Mouse (Mus musculus) MEL (cell line): ENCODE measurements around the gene Slc25a21. TPM values are rescaled to one million over a fixed set of nuclear protein-coding genes. Genes with fewer than 3 reads are reported as not detected.

Experiments
- DNase-seq: peaks from one replicate; pipeline ENCODE4 v3.0.0; 2011; ENCODE audit warnings: low read depth, low spot score
- H3K27ac ChIP-seq: 2 replicates; pipeline ENCODE4 v1.5.1; 2012; ENCODE audit warnings: low read depth, mild to moderate bottlenecking, control low read depth, low read length, moderate library complexity; ENCODE audit not compliant: control insufficient read depth
- H3K27me3 ChIP-seq, 2 experiments: fragments of 150-350 bp in 1 of 2; sonication (generic) in 1 of 2; 2 replicates each; pipeline ENCODE4 v1.6.1; 2012; ENCODE audit warnings: low read length in 2 of 2, mild to moderate bottlenecking in 2 of 2, improper control_type of control experiment in 1 of 2, moderate library complexity in 1 of 2; ENCODE audit not compliant: insufficient read depth in 2 of 2, control insufficient read depth in 1 of 2
- H3K36me3 ChIP-seq, 2 experiments: 2 replicates each; pipeline ENCODE4 v1.6.1; 2012 to 2014; ENCODE audit warnings: low read length in 2 of 2, improper control_type of control experiment in 1 of 2, inconsistent platforms in 1 of 2, mild to moderate bottlenecking in 1 of 2; ENCODE audit not compliant: insufficient read depth in 2 of 2, control insufficient read depth in 1 of 2
- H3K4me1 ChIP-seq, 2 experiments: fragments of 150-350 bp in 1 of 2; sonication (generic) in 1 of 2; 2 replicates each; pipeline ENCODE4 v1.6.1; 2012; ENCODE audit warnings: low read length in 2 of 2, improper control_type of control experiment in 1 of 2, mild to moderate bottlenecking in 1 of 2; ENCODE audit not compliant: insufficient read depth in 2 of 2, control insufficient read depth in 1 of 2
- H3K4me3 ChIP-seq, 2 experiments: fragments of 150-350 bp in 1 of 2; sonication (generic) in 1 of 2; 2 replicates each; pipeline ENCODE4 v1.5.1; 2012; ENCODE audit warnings: low read depth in 2 of 2, low read length in 2 of 2, mild to moderate bottlenecking in 2 of 2, moderate library complexity in 2 of 2, control low read depth in 1 of 2, improper control_type of control experiment in 1 of 2; ENCODE audit not compliant: control insufficient read depth in 1 of 2, insufficient read depth in 1 of 2
- H3K79me2 ChIP-seq: 2 replicates; pipeline ENCODE4 v1.6.1; 2012; ENCODE audit warnings: mild to moderate bottlenecking, low read length, moderate library complexity; ENCODE audit not compliant: control insufficient read depth, poor library complexity, insufficient read depth
- H3K9ac ChIP-seq: 2 replicates; pipeline ENCODE4 v1.6.1; 2012; ENCODE audit warnings: low read depth, mild to moderate bottlenecking, control low read depth, low read length, moderate library complexity; ENCODE audit not compliant: control insufficient read depth, poor library complexity, severe bottlenecking
- H3K9me3 ChIP-seq: fragments of 150-350 bp; sonication (generic); replicated peaks from 2 replicates; pipeline ENCODE4 v1.6.1; 2012; ENCODE audit warnings: mild to moderate bottlenecking, low read length, improper control_type of control experiment, moderate library complexity; ENCODE audit not compliant: insufficient read depth
- CHD1 ChIP-seq: IDR thresholded peaks from 2 replicates; pipeline ENCODE4 v1.6.1; 2012; ENCODE audit warnings: low read depth, mild to moderate bottlenecking, inconsistent platforms, low read length, improper control_type of control experiment
- CTCF ChIP-seq, 3 experiments: IDR thresholded peaks in 2 of 3; conservative IDR thresholded peaks in 1 of 3; 2 replicates each; pipeline ENCODE4 v1.5.1; 2011 to 2012; ENCODE audit warnings: low read length in 3 of 3, low read depth in 2 of 3, mild to moderate bottlenecking in 2 of 3, improper control_type of control experiment in 1 of 3, inconsistent platforms in 1 of 3, mixed read lengths in 1 of 3, moderate library complexity in 1 of 3; ENCODE audit not compliant: control insufficient read depth in 1 of 3, insufficient read depth in 1 of 3, poor library complexity in 1 of 3, severe bottlenecking in 1 of 3
- E2F4 ChIP-seq: IDR thresholded peaks from 2 replicates; pipeline ENCODE4 v1.6.1; 2011; ENCODE audit warnings: low read depth, low read length, improper control_type of control experiment, borderline replicate concordance
- ELF1 ChIP-seq: IDR thresholded peaks from 2 replicates; pipeline ENCODE4 v1.6.1; 2014; ENCODE audit warnings: low read depth, mild to moderate bottlenecking, inconsistent platforms, low read length, improper control_type of control experiment, moderate library complexity
- ETS1 ChIP-seq: IDR thresholded peaks from 2 replicates; pipeline ENCODE4 v1.6.1; 2012; ENCODE audit warnings: low read depth, mild to moderate bottlenecking, inconsistent platforms, low read length, improper control_type of control experiment, moderate library complexity
- GABPA ChIP-seq: IDR thresholded peaks from 2 replicates; pipeline ENCODE4 v1.6.1; 2012; ENCODE audit warnings: low read depth, mild to moderate bottlenecking, inconsistent platforms, low read length, improper control_type of control experiment, moderate library complexity
- GATA1 ChIP-seq: IDR thresholded peaks from 2 replicates; pipeline ENCODE4 v1.6.1; 2011; ENCODE audit warnings: low read depth, low read length, improper control_type of control experiment
- JUND ChIP-seq: IDR thresholded peaks from 2 replicates; pipeline ENCODE4 v1.6.1; 2011; ENCODE audit warnings: low read depth, mild to moderate bottlenecking, improper control_type of control experiment, low read length
- KAT2A ChIP-seq: conservative IDR thresholded peaks from 2 replicates; pipeline ENCODE4 v1.6.1; 2012; ENCODE audit warnings: low read depth, low read length, improper control_type of control experiment, inconsistent platforms
- MAFK ChIP-seq: IDR thresholded peaks from 2 replicates; pipeline ENCODE4 v1.6.1; 2011; ENCODE audit warnings: low read depth, mild to moderate bottlenecking, low read length, improper control_type of control experiment, borderline replicate concordance
- MEF2A ChIP-seq: IDR thresholded peaks from 2 replicates; pipeline ENCODE4 v1.6.1; 2014; ENCODE audit warnings: low read depth, mild to moderate bottlenecking, inconsistent platforms, low read length, improper control_type of control experiment; ENCODE audit not compliant: poor library complexity, insufficient replicate concordance, severe bottlenecking; ENCODE audit errors: extremely low read depth
- MYB ChIP-seq: IDR thresholded peaks from 2 replicates; pipeline ENCODE4 v1.6.1; 2011; ENCODE audit warnings: mild to moderate bottlenecking, low read depth, low read length, improper control_type of control experiment
- NRF1 ChIP-seq: IDR thresholded peaks from 2 replicates; pipeline ENCODE4 v1.6.1; 2014; ENCODE audit warnings: low read depth, mild to moderate bottlenecking, inconsistent platforms, low read length, improper control_type of control experiment, moderate library complexity; ENCODE audit not compliant: poor library complexity, insufficient read depth, severe bottlenecking
- POLR2A ChIP-seq, 2 experiments: IDR thresholded peaks; 2 replicates each; pipeline ENCODE4 v1.6.1; 2011 to 2012; ENCODE audit warnings: low read length in 2 of 2, mild to moderate bottlenecking in 2 of 2, control low read depth in 1 of 2, improper control_type of control experiment in 1 of 2, low read depth in 1 of 2, moderate library complexity in 1 of 2; ENCODE audit not compliant: control insufficient read depth in 1 of 2, insufficient read depth in 1 of 2, poor library complexity in 1 of 2
- RAD21 ChIP-seq: IDR thresholded peaks from 2 replicates; pipeline ENCODE4 v1.6.1; 2011; ENCODE audit warnings: mild to moderate bottlenecking, low read depth, low read length, improper control_type of control experiment
- SIN3A ChIP-seq: IDR thresholded peaks from 2 replicates; pipeline ENCODE4 v1.6.1; 2012; ENCODE audit warnings: low read length, improper control_type of control experiment, inconsistent platforms
- SMC3 ChIP-seq: IDR thresholded peaks from 2 replicates; pipeline ENCODE4 v1.6.1; 2011; ENCODE audit warnings: low read depth, low read length, improper control_type of control experiment
- TBP ChIP-seq: IDR thresholded peaks from 2 replicates; pipeline ENCODE4 v1.8.0; 2011; ENCODE audit warnings: low read depth, low read length, improper control_type of control experiment
- TCF12 ChIP-seq: IDR thresholded peaks from 2 replicates; pipeline ENCODE4 v1.6.1; 2014; ENCODE audit warnings: low read depth, mild to moderate bottlenecking, inconsistent platforms, low read length, improper control_type of control experiment, moderate library complexity
- USF1 ChIP-seq: IDR thresholded peaks from 2 replicates; pipeline ENCODE4 v1.6.1; 2014; ENCODE audit warnings: low read depth, mild to moderate bottlenecking, inconsistent platforms, low read length, improper control_type of control experiment, moderate library complexity
- USF2 ChIP-seq, 2 experiments: IDR thresholded peaks; 2 replicates each; pipeline ENCODE4 v1.6.1; 2011 to 2012; ENCODE audit warnings: improper control_type of control experiment in 2 of 2, low read length in 2 of 2, borderline replicate concordance in 1 of 2, inconsistent platforms in 1 of 2, low read depth in 1 of 2, mild to moderate bottlenecking in 1 of 2; ENCODE audit not compliant: insufficient read depth in 1 of 2
- ZC3H11A ChIP-seq: IDR thresholded peaks from 2 replicates; pipeline ENCODE4 v1.6.1; 2012; ENCODE audit warnings: low read depth, mild to moderate bottlenecking, inconsistent platforms, low read length, improper control_type of control experiment
- ZKSCAN1 ChIP-seq: IDR thresholded peaks from 2 replicates; pipeline ENCODE4 v1.6.1; 2012; ENCODE audit warnings: low read depth, mild to moderate bottlenecking, inconsistent platforms, low read length, improper control_type of control experiment, moderate library complexity
- polyA plus RNA-seq, 2 experiments: library from polyadenylated mRNA; stranded (reverse) in 1 of 2; unstranded in 1 of 2; fragments of >175 nt in 1 of 2; fragments of >200 nt in 1 of 2; gene quantifications; 2 replicates each; pipeline versions ENCODE4 v1.2.1 to v1.2.4; 2012; ENCODE audit warnings: low replicate concordance in 2 of 2, low read depth in 1 of 2; ENCODE audit not compliant: insufficient read length in 2 of 2, insufficient read depth in 1 of 2, missing spikeins in 1 of 2
- total RNA-seq: library from RNA; depleted of rRNA; stranded (reverse); fragments of 300-350 nt; gene quantifications from 2 replicates; pipeline ENCODE4 v1.2.3, GENCODE M21; 2012

The Slc25a21 gene
- total and polyA plus RNA-seq, 3 experiments: 14.7 to 18.3 TPM; not detected in 1

DNA sequence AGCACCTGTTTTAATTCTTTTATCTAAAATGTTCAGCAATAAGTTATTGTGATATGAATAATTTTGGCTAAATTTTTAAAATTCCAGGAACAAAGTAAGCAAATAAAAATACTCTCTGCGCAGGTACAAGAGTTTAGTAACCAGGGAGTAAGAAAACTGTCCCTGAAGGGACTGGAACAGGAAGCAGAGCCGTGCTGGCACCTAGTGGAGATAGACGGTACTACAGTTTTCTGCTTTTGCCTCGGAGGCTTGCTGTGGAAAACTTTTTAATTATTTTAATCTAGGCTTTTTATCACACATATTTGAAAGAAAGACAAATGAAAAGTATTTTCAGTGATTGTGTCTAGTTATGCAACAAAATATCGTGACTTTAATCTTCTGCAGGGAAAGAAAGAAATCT is 211.2 kb downstream of the Slc25a21 start:
- no peak overlapping the region for H3K4me3 ChIP-seq
- DNase-seq: peak; percentile 75
- H3K36me3 ChIP-seq: peaks cover 0 to 4% of the 10 kb centered on the region in 2 experiments; a peak in 2 of 4 replicates
- H3K9me3 ChIP-seq: no peaks in the 10 kb centered on the region
- no peak overlapping the region for H3K27ac ChIP-seq
- H3K79me2 ChIP-seq: no peaks in the 10 kb centered on the region
- H3K27me3 ChIP-seq: no peaks in the 10 kb centered on the region
- TF ChIP-seq ELF1 (peak; percentile 48; the same call in 1 of the 2 replicates), SMC3 (peak; percentile 89), RAD21 (peak; percentile 96), NRF1 (peak; percentile 21; the same call in 1 of the 2 replicates), CTCF (IDR thresholded peaks at IDR 0.05 in 2 of 3, conservative IDR thresholded peaks at IDR 0.05 in 1 of 3; ENCODE audit: control insufficient read depth in 1 of 3, insufficient read depth in 1 of 3, low read depth in 2 of 3, low read length in 3 of 3, poor library complexity in 1 of 3, severe bottlenecking in 1 of 3) (peak; percentile 78 to 91 (median 87)), USF2 (IDR thresholded peaks at IDR 0.05; ENCODE audit: borderline replicate concordance in 1 of 2, insufficient read depth in 1 of 2, low read depth in 1 of 2, low read length in 2 of 2) (no peak), SIN3A (peak; percentile 40; the same call in 1 of the 2 replicates), MYB (no peak), ZC3H11A (peak; percentile 90), E2F4 (no peak)
- H3K9ac ChIP-seq: 0 out of 2 replicates have a peak overlapping the region, but pooled peaks have one; percentile 18
- H3K4me1 ChIP-seq: peaks cover 0 to 8% of the 10 kb centered on the region in 2 experiments; a peak in 2 of 4 replicates

DNA sequence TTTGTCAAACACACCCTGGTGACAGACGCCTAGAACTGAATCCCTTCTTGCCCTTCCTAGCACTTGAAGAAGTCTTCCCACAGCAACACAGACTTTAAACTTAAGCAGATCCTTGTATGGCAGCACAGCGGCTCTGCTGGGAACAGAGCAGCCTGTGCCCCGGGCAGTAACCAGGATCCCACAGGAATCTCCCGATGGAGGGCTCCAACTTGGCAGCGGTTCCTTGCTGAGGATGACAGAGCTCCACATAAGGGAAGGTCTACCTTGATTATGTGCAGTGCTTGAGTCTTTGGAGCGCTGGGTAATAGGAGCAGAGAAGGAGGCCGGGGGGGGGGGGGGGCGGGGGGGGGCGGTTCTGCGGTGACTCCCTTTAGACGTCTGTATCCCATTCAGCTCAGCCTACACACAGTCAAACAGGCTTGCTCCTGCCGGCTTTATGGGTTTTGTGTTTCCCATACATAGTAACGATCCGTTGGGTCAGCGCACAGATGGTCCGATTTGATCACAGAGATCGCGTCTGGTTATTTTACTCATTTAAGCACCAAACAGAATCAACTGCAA is 215.1 kb downstream of the Slc25a21 start:
- Histone ChIP-seq H3K79me2 (no peaks in the 10 kb centered on the region), H3K9ac (no peak overlapping the region), H3K27me3 (no peaks in the 10 kb centered on the region), H3K36me3 (peaks cover 0 to 4% of the 10 kb centered on the region in 2 experiments; a peak in 2 of 4 replicates), H3K4me1 (peaks cover 0 to 8% of the 10 kb centered on the region in 2 experiments; a peak in 2 of 4 replicates), H3K27ac (no peak overlapping the region), H3K4me3 (no peak overlapping the region), H3K9me3 (no peaks in the 10 kb centered on the region)
- TF ChIP-seq KAT2A (no peak), ZC3H11A (no peak), ETS1 (no peak), TBP (no peak), TCF12 (no peak), GABPA (no peak), MAFK (no peak), POLR2A (IDR thresholded peaks at IDR 0.05; ENCODE audit: control insufficient read depth in 1 of 2, insufficient read depth in 1 of 2, low read depth in 1 of 2, low read length in 2 of 2, poor library complexity in 1 of 2) (no peak), RAD21 (no peak), SIN3A (no peak), JUND (no peak), GATA1 (no peak), CTCF (IDR thresholded peaks at IDR 0.05 in 2 of 3, conservative IDR thresholded peaks at IDR 0.05 in 1 of 3; ENCODE audit: control insufficient read depth in 1 of 3, insufficient read depth in 1 of 3, low read depth in 2 of 3, low read length in 3 of 3, poor library complexity in 1 of 3, severe bottlenecking in 1 of 3) (no peak), ZKSCAN1 (no peak), CHD1 (no peak), MEF2A (no peak), USF2 (IDR thresholded peaks at IDR 0.05; ENCODE audit: borderline replicate concordance in 1 of 2, insufficient read depth in 1 of 2, low read depth in 1 of 2, low read length in 2 of 2) (no peak), USF1 (no peak)
- no peak for DNase-seq
